Mouse (Mus musculus) brown adipose tissue, adult 24 weeks (tissue): ENCODE data around the gene Clstn3. TPM values are rescaled to one million over a fixed set of nuclear protein-coding genes. Genes with fewer than 3 reads are reported as not detected.
"Not testable (repeated sequence)": the region's sequence is repeated elsewhere in the genome, so short reads cannot be mapped to it uniquely, and the experiment has no call there.

ENCODE experiments used
- H3K27ac ChIP-seq: fragments of 200-500 bp; replicated peaks from 2 replicates; pipeline ENCODE4 v1.5.1; 2012; ENCODE audit warnings: low read depth, mild to moderate bottlenecking, low read length
- H3K4me1 ChIP-seq: fragments of 200-500 bp; 2 replicates; pipeline ENCODE4 v1.6.1; 2012; ENCODE audit warnings: low read length, mixed read lengths; ENCODE audit not compliant: control insufficient read depth, insufficient read depth, insufficient read length
- H3K4me3 ChIP-seq: fragments of 200-500 bp; 2 replicates; pipeline ENCODE4 v1.5.1; 2012; ENCODE audit warnings: low read depth, mild to moderate bottlenecking, low read length, moderate library complexity; ENCODE audit not compliant: insufficient read depth
- polyA plus RNA-seq: library from polyadenylated mRNA; stranded (reverse); fragments of >200 nt; gene quantifications from 2 replicates; pipeline ENCODE4 v1.2.4, GENCODE M21; 2012; ENCODE audit not compliant: missing spikeins, insufficient read depth, insufficient read length

Clstn3 gene
- polyA plus RNA-seq, 1 experiment, result 304 TPM

DNA sequence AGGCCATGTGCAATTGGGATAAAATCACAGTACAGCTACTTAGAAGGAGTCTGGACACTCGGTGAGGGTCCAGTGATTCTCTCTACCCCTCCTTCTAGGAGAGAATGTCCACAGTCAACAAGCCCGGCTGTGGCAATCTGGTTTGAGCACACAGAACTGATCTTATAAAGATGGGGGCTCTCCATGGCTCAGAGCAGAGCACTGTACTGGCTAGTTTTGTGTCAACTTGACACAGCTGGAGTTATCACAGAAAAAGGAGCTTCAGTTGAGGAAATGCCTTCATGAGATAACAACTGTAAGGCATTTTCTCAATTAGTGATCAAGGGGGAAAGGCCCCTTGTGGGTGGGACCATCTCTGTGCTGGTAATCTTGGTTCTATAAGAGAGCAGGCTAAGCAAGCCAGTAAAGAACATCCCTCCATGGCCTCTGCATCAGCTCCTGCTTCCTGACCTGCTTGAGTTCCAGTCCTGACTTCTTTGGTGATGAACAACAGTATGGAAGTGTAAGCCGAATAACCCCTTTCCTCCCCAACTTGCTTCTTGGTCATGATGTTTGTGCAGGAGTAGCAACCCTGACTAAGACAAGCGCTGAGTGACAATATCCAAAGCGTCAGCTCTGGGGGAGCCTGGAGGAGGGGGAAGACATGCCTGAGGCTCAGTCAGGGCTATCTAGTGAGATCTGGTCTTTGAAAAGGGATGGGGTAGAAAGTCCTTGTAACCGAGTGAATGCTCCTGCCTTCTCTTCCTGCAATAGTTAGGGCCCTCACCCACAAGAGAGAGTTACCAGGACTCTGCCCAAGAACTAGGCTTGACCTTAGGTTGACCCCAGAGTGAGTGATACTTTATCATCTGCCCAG, 7.4 kb upstream of the Clstn3 start:
- not testable (repeated sequence) for H3K4me3 ChIP-seq, H3K4me1 ChIP-seq, H3K27ac ChIP-seq

DNA sequence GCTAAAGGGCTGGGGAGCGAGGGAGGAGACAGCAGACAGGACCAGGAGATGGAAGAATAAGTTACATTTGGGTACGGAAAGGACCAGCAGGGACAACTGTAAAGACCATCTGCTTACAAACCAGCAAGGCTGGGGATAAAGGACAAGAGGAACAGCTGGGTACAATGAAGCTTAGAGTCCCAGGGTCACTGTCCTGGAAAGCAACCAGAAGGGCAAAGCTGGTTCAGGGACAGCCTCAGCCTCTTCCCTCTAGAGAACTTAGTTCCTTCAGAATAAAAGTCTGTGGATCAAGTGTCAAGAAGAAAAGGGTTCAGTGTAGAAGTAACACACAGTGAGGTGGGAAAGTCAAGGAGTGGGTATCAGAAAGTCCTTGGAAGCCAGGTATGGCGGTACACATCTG, 6.5 kb upstream of the Clstn3 start:
- Histone ChIP-seq H3K4me1 (no peaks in the 10 kb centered on the region), H3K4me3 (no peak overlapping the region), H3K27ac (no peak overlapping the region)

DNA sequence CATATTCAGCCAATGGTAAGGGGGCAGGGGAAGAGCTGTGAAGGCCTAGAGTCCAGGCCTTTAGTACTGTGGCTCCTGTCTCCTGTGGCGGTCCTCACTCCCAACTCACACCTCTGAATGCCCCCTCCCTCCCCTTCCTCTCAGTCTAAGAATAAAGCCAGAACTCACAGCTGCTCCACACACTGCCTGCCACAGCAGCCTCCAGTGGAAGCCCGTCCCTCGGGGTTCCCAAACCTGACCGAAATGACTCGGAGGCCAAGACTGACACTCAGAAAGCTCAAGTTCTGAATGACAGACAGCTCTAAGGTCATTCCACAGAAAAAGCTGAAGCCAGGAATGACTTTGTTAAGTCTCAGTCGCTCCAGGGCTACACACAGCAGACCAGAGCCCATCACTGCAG, 1.1 kb upstream of the Clstn3 start:
- no peak overlapping the region for H3K27ac ChIP-seq
- no peaks in the 10 kb centered on the region for H3K4me1 ChIP-seq
- no peak overlapping the region for H3K4me3 ChIP-seq

DNA sequence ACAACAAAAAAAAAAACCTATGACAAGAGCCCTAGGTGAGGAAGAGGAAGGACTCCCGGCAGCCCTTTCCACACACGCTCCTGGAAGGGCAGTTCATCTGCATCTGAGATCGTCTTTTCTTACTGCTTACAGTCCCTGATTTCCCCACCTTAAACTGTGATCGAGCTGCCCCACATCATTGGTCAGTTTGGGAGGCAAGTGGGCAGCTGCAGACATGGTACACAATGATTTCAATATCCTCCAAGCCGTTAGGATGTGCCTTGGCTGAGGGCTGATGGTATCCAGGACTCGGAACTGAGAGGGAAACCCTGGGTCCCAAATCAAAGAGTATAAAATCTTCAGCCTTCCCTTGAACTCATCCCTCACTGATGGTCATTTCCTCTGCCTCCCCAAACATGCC, 705 bp upstream of the Clstn3 start:
- H3K4me3 ChIP-seq, result no peak overlapping the region
- H3K27ac ChIP-seq, result no peak overlapping the region
- H3K4me1 ChIP-seq, result no peaks in the 10 kb centered on the region

DNA sequence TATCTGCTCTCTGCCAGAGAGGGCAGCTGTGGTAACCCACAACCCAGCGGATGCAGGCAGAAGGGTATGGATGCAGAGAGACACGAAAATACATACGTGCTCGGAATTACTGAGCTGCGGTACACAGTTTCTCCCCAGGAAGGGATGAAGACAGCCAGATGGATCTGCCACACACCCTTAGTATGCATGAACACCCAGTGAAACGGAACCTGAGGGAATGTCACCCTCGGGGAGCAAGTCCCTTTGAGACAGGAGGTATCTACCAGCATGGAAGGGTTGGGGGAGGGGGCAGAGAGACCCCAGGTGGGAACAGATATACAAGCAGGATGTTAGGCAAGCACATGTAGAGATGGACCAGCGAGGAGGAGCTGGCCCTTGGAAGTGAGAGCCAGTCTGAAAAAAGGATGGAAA, 708 bp downstream of the Clstn3 start:
- no peak overlapping the region for H3K4me3 ChIP-seq
- no peaks in the 10 kb centered on the region for H3K4me1 ChIP-seq
- no peak overlapping the region for H3K27ac ChIP-seq

GRCm38 (mm10) chr6:124459388-124459787, 5.2 kb downstream of the Clstn3 start:
- no peaks in the 10 kb centered on the region for H3K4me1 ChIP-seq
- no peak overlapping the region for H3K4me3 ChIP-seq
- no peak overlapping the region for H3K27ac ChIP-seq

GRCm38 (mm10) chr6:124458505-124458904, 6.1 kb downstream of the Clstn3 start:
- H3K4me1 ChIP-seq, result no peaks in the 10 kb centered on the region
- no peak overlapping the region for H3K27ac ChIP-seq
- H3K4me3 ChIP-seq, result no peak overlapping the region

DNA sequence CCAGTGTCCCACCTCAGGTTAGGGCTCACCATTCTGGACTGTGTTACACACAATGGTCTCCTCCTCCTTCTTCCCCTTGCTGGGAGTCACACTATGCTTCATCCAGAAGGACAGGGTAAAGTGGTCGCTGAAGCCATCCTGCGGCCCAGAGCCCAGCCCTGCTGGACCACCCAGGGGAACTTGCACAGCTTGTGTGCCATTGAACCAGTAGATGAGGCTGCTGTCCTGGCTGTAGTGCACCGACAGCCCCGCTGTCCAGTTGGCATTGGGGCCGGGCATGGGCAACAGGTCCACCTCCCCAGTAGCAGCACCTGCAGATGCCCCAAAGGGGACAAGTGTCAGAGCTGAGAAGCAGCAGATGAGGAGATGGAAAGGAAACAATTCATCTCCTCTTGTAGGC, 6.8 kb downstream of the Clstn3 start:
- no peaks in the 10 kb centered on the region for H3K4me1 ChIP-seq
- no peak overlapping the region for H3K4me3 ChIP-seq
- H3K27ac ChIP-seq, result no peak overlapping the region

DNA sequence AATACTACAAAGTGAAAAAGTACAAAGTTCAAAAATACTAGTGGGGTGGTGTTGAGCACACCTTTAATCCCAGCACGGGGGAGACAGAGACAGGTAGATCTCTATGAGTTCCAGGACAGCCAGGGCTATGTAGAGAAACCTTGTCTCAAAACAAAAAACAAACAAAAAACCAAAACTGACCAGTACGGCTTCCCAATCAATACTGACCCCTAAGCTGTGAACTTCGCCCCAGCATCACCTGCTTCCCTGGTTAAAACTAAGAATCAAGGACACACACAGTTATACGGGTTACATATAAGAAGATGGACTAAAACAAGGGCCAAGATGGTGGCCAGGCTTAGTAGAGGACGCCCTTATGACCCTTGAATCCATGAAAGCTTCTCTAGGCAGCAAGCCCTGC, 8.4 kb downstream of the Clstn3 start:
- H3K4me1 ChIP-seq, result no peaks in the 10 kb centered on the region
- H3K4me3 ChIP-seq, result no peak overlapping the region
- H3K27ac ChIP-seq, result no peak overlapping the region

DNA sequence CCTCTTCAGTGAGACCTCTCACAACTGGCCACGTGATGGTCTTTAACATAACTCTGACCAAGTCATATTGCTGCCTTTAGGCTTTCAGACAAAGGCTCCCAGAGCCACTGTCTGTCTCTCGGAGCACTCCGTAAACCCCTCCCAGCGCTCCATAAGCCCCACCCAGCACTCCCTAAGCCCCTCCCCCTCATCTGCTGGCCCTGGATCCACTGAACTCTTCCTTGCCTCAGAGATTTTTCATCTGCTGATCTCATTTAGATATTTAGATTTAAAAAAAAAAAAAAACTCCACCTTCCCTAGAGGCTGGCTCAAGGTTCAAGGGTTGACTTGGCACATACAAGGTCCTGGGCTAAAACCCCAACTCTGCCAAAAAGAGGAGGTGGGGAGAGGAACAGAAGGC, 10.8 kb downstream of the Clstn3 start:
- Histone ChIP-seq H3K4me3 (no peak overlapping the region), H3K4me1 (peaks cover 4% of the 10 kb centered on the region), H3K27ac (no peak overlapping the region)

GRCm38 (mm10) chr6:124451995-124452394, 12.6 kb downstream of the Clstn3 start:
- Histone ChIP-seq H3K27ac (no peak overlapping the region), H3K4me3 (no peak overlapping the region), H3K4me1 (peaks cover 4% of the 10 kb centered on the region)

- Histone ChIP-seq H3K4me3 (no peak overlapping the region), H3K27ac (peak overlapping the region; percentile 79), H3K4me1 (peaks cover 4% of the 10 kb centered on the region)
Observed at GRCm38 (mm10) chr6:124449668-124450383, 14.8 kb downstream of the Clstn3 start.

GRCm38 (mm10) chr6:124448959-124449667, 15.5 kb downstream of the Clstn3 start:
- Histone ChIP-seq H3K4me1 (peaks cover 4% of the 10 kb centered on the region), H3K4me3 (no peak overlapping the region), H3K27ac (peak overlapping the region; percentile 82)

- peaks cover 9% of the 10 kb centered on the region for H3K4me1 ChIP-seq
- peak overlapping the region; percentile 82 for H3K27ac ChIP-seq
- H3K4me3 ChIP-seq, result no peak overlapping the region
Observed at GRCm38 (mm10) chr6:124448186-124448852, 16.3 kb downstream of the Clstn3 start.

DNA sequence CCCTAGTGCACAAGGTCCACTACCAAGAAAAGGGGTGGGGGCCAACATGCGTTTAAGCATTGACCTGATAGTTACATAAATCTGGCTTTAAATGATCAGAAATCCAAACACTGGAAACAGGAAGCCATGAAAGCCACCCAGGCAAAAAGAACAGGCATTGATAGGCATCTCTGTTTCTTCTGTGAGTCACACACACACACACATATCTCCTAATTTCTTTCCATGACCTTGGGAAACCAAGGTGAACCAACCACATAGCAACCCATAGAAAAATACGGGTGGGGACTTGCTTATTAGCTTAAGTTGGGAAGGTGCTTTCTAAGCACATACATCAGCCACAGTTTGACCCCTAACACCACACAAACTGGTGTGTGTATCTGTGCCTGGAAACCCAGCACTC, 17.2 kb downstream of the Clstn3 start:
- no peak overlapping the region for H3K4me3 ChIP-seq
- peak overlapping the region; percentile 82; the same call in 1 of the 2 replicates for H3K27ac ChIP-seq

More for the DNA sequence above, 17.2 kb downstream of the Clstn3 start:
- peaks cover 10% of the 10 kb centered on the region for H3K4me1 ChIP-seq
